Mouse (Mus musculus): Measurements from ENCODE around the gene Pla2g4c.

DNA sequence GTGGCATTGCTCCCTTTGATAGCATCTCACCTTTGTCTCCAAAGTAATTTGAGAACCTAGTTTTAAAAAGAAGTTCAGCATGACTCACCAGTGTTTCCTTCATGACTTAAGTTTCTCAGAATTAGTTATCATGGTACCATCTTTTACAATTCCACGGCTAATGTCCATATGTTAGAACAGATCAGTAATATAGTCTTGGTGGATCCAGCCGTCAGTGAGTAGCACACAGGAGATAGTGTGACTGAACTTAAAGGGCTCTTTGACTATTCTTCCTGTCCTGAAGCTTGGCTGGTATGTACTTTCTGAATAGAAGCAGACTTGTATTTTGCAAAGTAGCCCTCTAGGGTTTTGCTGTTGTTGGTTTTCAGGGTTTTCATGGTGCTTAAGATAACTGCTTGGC is 15.0 kb upstream of the Pla2g4c start:
- no peak for TF ChIP-seq CTCF (IDR thresholded peaks at IDR 0.05; ENCODE audit: control insufficient read depth, insufficient read depth, insufficient replicate concordance, low read depth, low read length)
- no peak for TF ChIP-seq POLR2A (IDR thresholded peaks at IDR 0.05; ENCODE audit: control insufficient read depth, low read depth, low read length)
